Mouse (Mus musculus) midbrain, postnatal 0 days (tissue): ENCODE measurements at regions not wholly inside any gene's neighbourhood (a gene's known extent, or its start where the extent isn't known, plus 50 kb on each side); places are given as distances from the start of the nearest gene placed in this dataset.
"Not testable (repeated sequence)": the region's sequence is repeated elsewhere in the genome, so short reads cannot be mapped to it uniquely, and the experiment has no call there.

Source experiments
- ATAC-seq: fragments of 200-750 bp; cut with Nextera tagmentation; 2 replicates; pipeline ENCODE4 v1.8.0; 2017; ENCODE audit warnings: moderate number of reproducible peaks, mild to moderate bottlenecking, moderate TSS enrichment, moderate library complexity; ENCODE audit not compliant: low FRiP score
- DNase-seq: peaks from one replicate; pipeline ENCODE4 v3.0.0-alpha.2; 2015; ENCODE audit warnings: low spot score
- H3K27ac ChIP-seq: fragments of 300-500 bp; sonication (generic); 2 replicates; pipeline ENCODE4 v1.5.1; 2014; ENCODE audit warnings: low read depth, mild to moderate bottlenecking, low read length, mixed read lengths
- H3K27me3 ChIP-seq: fragments of 300-500 bp; sonication (generic); 2 replicates; pipeline ENCODE4 v1.6.1; 2014; ENCODE audit warnings: low read length, control low read depth, mixed read lengths; ENCODE audit not compliant: insufficient read depth
- H3K36me3 ChIP-seq: fragments of 300-500 bp; sonication (generic); 2 replicates; pipeline ENCODE4 v1.6.1; 2014; ENCODE audit warnings: low read length, control low read depth, mixed read lengths; ENCODE audit not compliant: insufficient read depth
- H3K4me1 ChIP-seq: fragments of 300-500 bp; sonication (generic); 2 replicates; pipeline ENCODE4 v1.6.1; 2014; ENCODE audit warnings: mild to moderate bottlenecking, control low read depth, antibody characterized with exemption, low read length, mixed read lengths; ENCODE audit not compliant: insufficient read depth
- H3K4me2 ChIP-seq: fragments of 300-500 bp; sonication (generic); 2 replicates; pipeline ENCODE4 v1.6.1; 2014; ENCODE audit warnings: low read depth, mild to moderate bottlenecking, low read length, mixed read lengths; ENCODE audit not compliant: poor library complexity, severe bottlenecking
- H3K4me3 ChIP-seq: fragments of 300-500 bp; sonication (generic); 2 replicates; pipeline ENCODE4 v1.5.1; 2014; ENCODE audit warnings: low read depth, mild to moderate bottlenecking, low read length, moderate library complexity
- H3K9ac ChIP-seq: fragments of 300-500 bp; sonication (generic); replicated peaks from 2 replicates; pipeline ENCODE4 v1.6.1; 2014; ENCODE audit warnings: mild to moderate bottlenecking, low read length, moderate library complexity, mixed read lengths; ENCODE audit not compliant: poor library complexity, severe bottlenecking
- H3K9me3 ChIP-seq: fragments of 300-500 bp; sonication (generic); 2 replicates; pipeline ENCODE4 v1.6.1; 2016; ENCODE audit warnings: low read length, control low read depth
- CTCF ChIP-seq: IDR thresholded peaks from 2 replicates; pipeline ENCODE4 v1.5.1; 2016; ENCODE audit warnings: antibody characterized with exemption, mild to moderate bottlenecking
- WGBS: fragments of 180-500 bp; shearing (Covaris S2); extraction: QIAGEN DNeasy Blood & Tissue Kit; methylation state at CpG from one replicate; pipeline ENCODE4 v1.1.7; 2014; 5-methylcytosine and 5-hydroxymethylcytosine counted together

GRCm38 (mm10) chr7:73688451-73688850, 51.7 kb upstream of the Fam174b start:
- ATAC-seq: no peak
- Histone ChIP-seq H3K4me1 (no peaks in the 10 kb centered on the region), H3K27ac (no peak overlapping the region), H3K4me2 (no peak overlapping the region), H3K4me3 (no peak overlapping the region), H3K36me3 (no peaks in the 10 kb centered on the region), H3K9ac (no peak overlapping the region), H3K9me3 (no peaks in the 10 kb centered on the region), H3K27me3 (no peaks in the 10 kb centered on the region)
- no peak for DNase-seq
- WGBS: 91% methylated on average over 7 of the region's 7 CpGs
- no peak for TF ChIP-seq CTCF

GRCm38 (mm10) chr7:73686245-73686644, 53.9 kb upstream of the Fam174b start:
- WGBS: 96% methylated on average over 14 of the region's 17 CpGs

GRCm38 (mm10) chr7:73682756-73683155, 57.3 kb upstream of the Fam174b start:
- Histone ChIP-seq H3K9me3 (no peaks in the 10 kb centered on the region), H3K27me3 (no peaks in the 10 kb centered on the region), H3K4me2 (no peak overlapping the region), H3K4me1 (peaks cover 2% of the 10 kb centered on the region; the same call in 1 of the 2 replicates), H3K4me3 (no peak overlapping the region), H3K27ac (no peak overlapping the region), H3K36me3 (no peaks in the 10 kb centered on the region), H3K9ac (no peak overlapping the region)
- ATAC-seq (no peak), DNase-seq (peak; percentile 15)
- WGBS: 10% methylated on average over 5 of the region's 5 CpGs
- TF ChIP-seq CTCF: no peak

More at GRCm38 (mm10) chr7:73686245-73686644, 53.9 kb upstream of the Fam174b start:
- not testable (repeated sequence) for H3K4me2 ChIP-seq, H3K9ac ChIP-seq, H3K9me3 ChIP-seq, ATAC-seq, H3K27ac ChIP-seq, H3K27me3 ChIP-seq, H3K4me3 ChIP-seq, H3K36me3 ChIP-seq, H3K4me1 ChIP-seq, DNase-seq

- Histone ChIP-seq H3K27ac (no peak overlapping the region), H3K27me3 (no peaks in the 10 kb centered on the region), H3K9ac (no peak overlapping the region), H3K4me3 (no peak overlapping the region), H3K9me3 (no peaks in the 10 kb centered on the region), H3K4me2 (no peak overlapping the region), H3K36me3 (no peaks in the 10 kb centered on the region), H3K4me1 (no peaks in the 10 kb centered on the region)
- TF ChIP-seq CTCF: no peak
- DNase-seq (no peak), ATAC-seq (no peak)
- 68% methylated on average over 4 of the region's 4 CpGs for WGBS
These were observed 69.5 kb upstream of the Fam174b start for GRCm38 (mm10) chr7:73670598-73670997.

GRCm38 (mm10) chr7:73668791-73669190, 71.3 kb upstream of the Fam174b start:
- Histone ChIP-seq H3K27me3 (no peaks in the 10 kb centered on the region), H3K4me2 (no peak overlapping the region), H3K9ac (no peak overlapping the region), H3K9me3 (no peaks in the 10 kb centered on the region), H3K4me1 (no peaks in the 10 kb centered on the region), H3K27ac (no peak overlapping the region), H3K4me3 (no peak overlapping the region), H3K36me3 (no peaks in the 10 kb centered on the region)
- no peak for DNase-seq
- WGBS: 79% methylated on average over 2 of the region's 2 CpGs
- no peak for TF ChIP-seq CTCF
- no peak for ATAC-seq

GRCm38 (mm10) chr7:73666921-73667675, 73.0 kb upstream of the Fam174b start:
- H3K27ac ChIP-seq: no peak overlapping the region
- ATAC-seq (no peak), DNase-seq (no peak)
- no peaks in the 10 kb centered on the region for H3K4me1 ChIP-seq
- WGBS: 71% methylated on average over 14 of the region's 14 CpGs
- no peak overlapping the region for H3K4me2 ChIP-seq
- H3K4me3 ChIP-seq: no peak overlapping the region
- H3K27me3 ChIP-seq: no peaks in the 10 kb centered on the region
- no peaks in the 10 kb centered on the region for H3K9me3 ChIP-seq
- H3K9ac ChIP-seq: no peak overlapping the region
- TF ChIP-seq CTCF: no peak
- no peaks in the 10 kb centered on the region for H3K36me3 ChIP-seq
